Mouse (Mus musculus): Measurements from ENCODE around the gene Ppih. TPM values are rescaled to one million over a fixed set of nuclear protein-coding genes. Genes with fewer than 3 reads are reported as not detected.

Gene Ppih
- 71.5 and 83.2 TPM in 2 replicates for polyA plus RNA-seq (2012; rRNA removed)

DNA sequence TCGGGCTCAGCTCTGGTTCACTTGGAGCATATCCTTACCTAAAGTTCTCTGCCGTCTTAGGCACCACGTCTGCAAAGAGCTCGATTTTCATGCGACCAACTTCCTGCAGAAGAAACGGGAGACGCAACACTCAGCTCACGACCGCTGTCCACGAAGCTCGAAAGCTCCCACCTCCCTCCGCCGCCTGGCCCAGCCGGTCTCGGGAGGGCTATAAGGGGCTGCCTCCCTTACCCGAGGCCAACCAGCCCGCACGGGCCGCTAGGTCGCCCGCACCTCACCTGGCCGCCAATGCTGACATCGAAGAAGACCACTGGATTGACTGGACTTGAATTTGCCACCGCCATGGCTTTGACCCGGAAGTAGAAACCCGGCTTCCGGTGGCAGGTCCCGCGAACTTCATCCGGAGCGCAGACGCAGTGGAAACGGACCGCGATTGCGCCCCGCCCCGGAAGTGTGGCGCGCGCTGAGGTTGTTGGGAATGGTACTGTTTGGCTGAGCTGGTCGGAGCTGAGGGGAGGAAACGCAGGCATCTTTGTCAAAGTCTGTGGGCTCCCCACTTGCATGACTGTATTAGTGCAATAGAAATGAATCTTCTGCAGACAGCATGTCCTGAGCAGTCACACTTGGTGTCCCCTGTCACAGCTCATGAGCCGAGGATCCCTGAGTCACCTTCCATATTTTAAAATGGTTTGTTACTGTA is at the start of gene Ppih:
Ppih (minus strand) TSS at position 416 of the 700 bp plus-strand sequence.

DNA sequence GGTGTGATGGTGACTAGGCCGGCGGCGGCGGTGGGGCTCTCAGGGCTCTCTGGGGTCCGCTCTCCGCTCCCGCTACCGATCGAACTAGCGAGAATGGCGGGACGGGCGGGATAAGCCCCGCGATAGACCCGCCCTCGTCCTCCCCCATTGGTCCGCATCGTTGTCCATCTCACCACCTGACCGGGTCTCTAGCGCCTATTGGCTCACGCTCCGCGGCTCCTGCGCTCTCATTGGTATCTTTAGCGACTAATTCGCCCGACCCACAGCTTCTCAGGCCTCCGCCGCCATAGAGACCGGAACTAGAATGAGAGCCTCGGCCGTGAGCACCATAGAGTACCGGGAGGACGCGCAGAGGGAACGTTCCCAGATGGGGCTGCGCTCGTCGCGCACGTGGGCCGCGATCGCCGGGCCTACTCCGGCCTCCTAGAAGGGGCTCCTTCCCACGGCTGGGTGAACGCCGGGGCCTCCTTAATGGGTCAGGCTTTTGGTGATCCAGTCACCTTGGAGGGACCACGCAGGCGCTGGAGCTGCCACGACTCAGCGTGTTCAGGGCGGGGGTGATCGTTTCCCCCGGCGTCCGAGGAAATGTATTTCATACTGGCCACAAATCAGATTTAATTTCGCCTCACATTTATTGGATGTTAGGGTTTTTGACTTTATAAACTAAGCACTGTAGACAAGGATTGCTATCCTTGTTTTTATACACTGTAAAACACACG is 25.8 kb downstream of the Ppih start, which contains the start of gene Ybx1:
Ybx1 (minus strand) TSS at position 190 of the 719 bp plus-strand sequence.

GRCm38 (mm10) chr4:119255351-119255750 is 65.0 kb downstream of the Ppih start, which contains the start of gene Cldn19:
Cldn19 (plus strand) TSS chr4:119255414.

Other genes with a start within 250 kb of the Ppih start
- 71.8 and 86.0 TPM in 2 replicates for gene Slc2a1, start 211.8 kb downstream of the Ppih start, polyA plus RNA-seq (2012; rRNA removed)
- 6.8 and 8.7 TPM in 2 replicates for gene Zfp691, start 146.4 kb downstream of the Ppih start, polyA plus RNA-seq (2012; rRNA removed)
- gene Ermap, start 130.5 kb downstream of the Ppih start, polyA plus RNA-seq (2012; rRNA removed): 0.85 and 1.5 TPM in 2 replicates
- gene Svbp, start 125.2 kb downstream of the Ppih start, polyA plus RNA-seq (2012; rRNA removed): 151 and 155 TPM in 2 replicates
- 0.43 and 0.93 TPM in 2 replicates for gene Tmem269, start 102.3 kb downstream of the Ppih start, polyA plus RNA-seq (2012; rRNA removed)
- gene AU022252, start 87.8 kb downstream of the Ppih start, polyA plus RNA-seq (2012; rRNA removed): 12.0 and 16.6 TPM in 2 replicates
- 28.5 and 56.8 TPM in 2 replicates for gene P3h1, start 87.6 kb downstream of the Ppih start, polyA plus RNA-seq (2012; rRNA removed)
- 0.98 and 1.4 TPM in 2 replicates for gene Cldn19, start 65.1 kb downstream of the Ppih start, polyA plus RNA-seq (2012; rRNA removed)
- 750 and 835 TPM in 2 replicates for gene Ybx1, start 25.9 kb downstream of the Ppih start, polyA plus RNA-seq (2012; rRNA removed)
- 9.8 and 10.3 TPM in 2 replicates for gene Ccdc30, start 95.0 kb upstream of the Ppih start, polyA plus RNA-seq (2012; rRNA removed)
- 10.9 and 12.3 TPM in 2 replicates for gene Ppcs, start 101.9 kb upstream of the Ppih start, polyA plus RNA-seq (2012; rRNA removed)
- 0.33 and 0.34 TPM in 2 replicates for gene Zmynd12, start 102.3 kb upstream of the Ppih start, polyA plus RNA-seq (2012; rRNA removed)
- 14.6 and 15.4 TPM in 2 replicates for gene Rimkla, start 172.1 kb upstream of the Ppih start, polyA plus RNA-seq (2012; rRNA removed)
- 33.8 and 35.5 TPM in 2 replicates for gene Foxj3, start 216.5 kb upstream of the Ppih start, polyA plus RNA-seq (2012; rRNA removed)
- 9.1 and 9.2 TPM in 2 replicates for gene Frg2f1, start 219.0 kb upstream of the Ppih start, polyA plus RNA-seq (2012; rRNA removed)

All from central nervous system, embryonic 14 days (tissue).